Mouse (Mus musculus): ENCODE data around the gene Ano6. TPM values are rescaled to one million over a fixed set of nuclear protein-coding genes. Genes with fewer than 3 reads are reported as not detected.

Ano6 gene
- polyA plus RNA-seq, 1 experiment = 104 TPM

DNA sequence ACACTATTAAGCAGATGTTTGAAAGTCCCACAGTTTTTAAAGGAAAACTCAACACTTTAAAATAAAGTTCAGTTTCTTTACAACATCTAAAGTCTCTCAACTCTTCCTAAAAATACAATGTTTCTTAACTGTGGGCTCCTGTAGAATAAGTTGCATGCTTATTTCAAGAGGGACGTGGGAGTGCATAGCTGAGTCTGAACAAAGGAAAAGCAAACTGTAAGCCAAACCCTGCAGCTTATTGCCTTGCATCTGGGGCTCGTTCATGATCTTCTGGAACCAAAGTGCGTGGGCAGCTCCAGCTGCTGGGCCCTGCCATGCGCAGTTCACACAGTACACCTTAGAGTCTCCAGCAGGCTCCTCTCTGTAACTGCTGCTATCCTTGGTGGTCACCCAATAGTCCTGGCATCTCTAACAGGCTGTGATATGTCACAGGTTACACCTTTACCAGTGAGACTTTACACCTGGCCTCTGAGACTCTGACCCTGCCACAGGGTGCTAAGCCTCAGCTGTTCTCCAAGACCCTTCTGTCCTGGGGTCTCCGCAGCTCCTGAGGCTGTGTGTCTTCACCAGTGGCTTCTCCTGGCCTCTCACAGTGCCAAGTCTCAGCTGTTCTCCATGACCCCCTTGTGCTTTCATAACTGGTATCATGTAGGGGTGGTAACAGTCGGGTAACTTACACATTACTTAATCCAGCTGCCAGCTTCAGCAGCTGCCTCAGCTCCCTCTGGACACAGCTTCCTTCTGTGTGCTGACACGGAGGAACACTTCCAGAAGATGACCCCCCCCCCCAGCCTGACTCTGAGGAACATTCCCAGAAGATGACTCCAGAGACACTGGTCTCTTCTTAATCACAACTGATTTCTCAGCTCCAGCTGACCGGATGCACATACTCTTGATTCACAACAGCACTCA is 66.3 kb downstream of the Ano6 start:
- no peaks in the 10 kb centered on the region for H3K27me3 ChIP-seq (ENCODE audit: control insufficient read depth, insufficient read depth, low read length)
- no peaks in the 10 kb centered on the region for H3K36me3 ChIP-seq (ENCODE audit: control insufficient read depth, insufficient read depth, low read length)
- TF ChIP-seq CTCF (IDR thresholded peaks at IDR 0.05; ENCODE audit: borderline replicate concordance, control insufficient read depth, extremely low read depth, insufficient read depth, low read length, poor library complexity) (no peak), POLR2A (IDR thresholded peaks at IDR 0.05; ENCODE audit: control insufficient read depth, extremely low read depth, insufficient read depth, low read length, poor library complexity) (no peak)
- no peak overlapping the region for H3K4me3 ChIP-seq (ENCODE audit: control insufficient read depth, insufficient read depth, low read length)
- H3K4me1 ChIP-seq (replicated peaks; ENCODE audit: control insufficient read depth, insufficient read depth, low read length) = no peaks in the 10 kb centered on the region
- no peak overlapping the region for H3K27ac ChIP-seq (ENCODE audit: control insufficient read depth, insufficient read depth, low read length)
- 91% methylated on average over 8 of the region's 8 CpGs for WGBS
- DNase-seq = no peak

DNA sequence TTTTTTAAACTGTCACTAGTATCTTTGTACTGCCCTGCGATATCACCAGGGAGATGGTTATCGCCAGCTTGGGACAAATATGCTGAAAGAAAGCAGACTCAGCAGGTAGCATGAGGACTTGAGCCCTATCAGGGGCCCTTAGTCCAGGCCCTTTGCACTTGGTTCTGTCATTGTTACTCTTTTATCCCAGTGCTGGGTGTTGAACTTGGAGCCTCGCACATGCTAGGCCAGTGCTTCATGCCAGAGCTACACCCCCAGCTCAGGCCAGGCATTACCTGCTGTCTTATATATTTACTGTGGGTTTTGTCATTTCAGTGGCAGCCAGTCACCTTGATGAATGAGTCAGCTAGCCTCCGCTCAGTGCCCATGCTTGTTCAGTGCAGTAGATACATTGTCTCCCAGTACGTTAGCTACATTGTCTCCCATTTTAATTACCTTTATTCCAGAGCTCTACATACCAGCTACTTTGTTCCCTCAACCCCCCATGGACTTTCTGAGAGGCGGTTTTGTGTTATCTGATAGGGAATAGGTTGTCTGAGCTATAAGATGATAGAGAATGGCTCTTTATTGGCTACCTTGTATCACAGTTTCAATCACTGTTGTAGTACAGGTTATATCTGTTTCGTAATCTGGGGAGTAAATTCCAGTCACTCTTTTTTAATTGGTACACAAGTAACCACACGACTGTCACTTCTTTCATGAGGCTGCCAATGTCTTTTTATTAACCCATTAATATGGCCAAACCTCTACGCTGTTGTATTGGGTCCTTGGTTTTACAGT is 68.4 kb downstream of the Ano6 start:
- DNase-seq = no peak
- no peaks in the 10 kb centered on the region for H3K4me1 ChIP-seq (replicated peaks; ENCODE audit: control insufficient read depth, insufficient read depth, low read length)
- no peaks in the 10 kb centered on the region for H3K27me3 ChIP-seq (ENCODE audit: control insufficient read depth, insufficient read depth, low read length)
- TF ChIP-seq POLR2A (IDR thresholded peaks at IDR 0.05; ENCODE audit: control insufficient read depth, extremely low read depth, insufficient read depth, low read length, poor library complexity) (no peak), CTCF (IDR thresholded peaks at IDR 0.05; ENCODE audit: borderline replicate concordance, control insufficient read depth, extremely low read depth, insufficient read depth, low read length, poor library complexity) (no peak)
- 95% methylated on average over 9 of the region's 9 CpGs for WGBS
- H3K4me3 ChIP-seq (ENCODE audit: control insufficient read depth, insufficient read depth, low read length) = no peak overlapping the region
- peaks cover 4% of the 10 kb centered on the region for H3K36me3 ChIP-seq (ENCODE audit: control insufficient read depth, insufficient read depth, low read length)
- H3K27ac ChIP-seq (ENCODE audit: control insufficient read depth, insufficient read depth, low read length) = no peak overlapping the region

DNA sequence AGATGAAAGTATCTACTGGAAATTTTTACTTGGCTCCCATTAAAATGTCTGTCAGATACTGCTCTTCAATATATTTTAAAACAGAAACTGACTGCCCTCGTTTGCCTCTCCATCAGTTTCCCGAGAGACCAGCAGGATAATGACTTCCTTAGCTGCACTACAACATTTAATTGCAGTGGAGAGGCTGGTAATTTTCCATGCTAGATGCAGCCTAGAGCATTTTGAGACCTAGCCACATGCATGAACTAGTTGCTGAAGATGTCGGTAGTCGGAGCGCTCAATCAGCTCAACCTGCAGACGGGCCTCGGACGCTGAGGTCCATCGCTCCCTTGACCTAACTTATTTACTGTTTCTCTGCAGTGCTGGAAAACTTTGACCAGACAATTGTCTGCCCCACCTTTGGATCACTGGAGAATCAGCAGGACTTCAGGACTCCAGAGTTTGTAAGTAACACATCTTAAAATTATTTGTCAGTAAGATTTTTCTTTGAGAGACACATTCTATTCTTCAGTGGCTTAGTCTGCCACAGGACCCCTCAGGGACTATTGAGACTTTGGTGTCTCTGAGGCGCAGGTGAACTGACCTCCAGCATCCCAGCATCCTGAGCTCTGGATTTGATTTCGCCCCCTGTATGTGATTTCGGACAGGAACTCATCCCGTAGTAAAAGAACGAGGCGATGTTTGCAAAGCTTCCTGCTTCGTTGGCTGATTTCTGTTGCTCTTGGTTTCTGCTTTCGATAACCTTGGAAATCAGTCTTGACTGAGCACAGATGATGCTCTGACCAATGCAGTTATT is 73.4 kb downstream of the Ano6 start:
- Histone ChIP-seq H3K4me1 (replicated peaks; ENCODE audit: control insufficient read depth, insufficient read depth, low read length) (no peaks in the 10 kb centered on the region), H3K36me3 (ENCODE audit: control insufficient read depth, insufficient read depth, low read length) (peaks cover 28% of the 10 kb centered on the region), H3K27me3 (ENCODE audit: control insufficient read depth, insufficient read depth, low read length) (no peaks in the 10 kb centered on the region), H3K4me3 (ENCODE audit: control insufficient read depth, insufficient read depth, low read length) (no peak overlapping the region), H3K27ac (ENCODE audit: control insufficient read depth, insufficient read depth, low read length) (no peak overlapping the region)
- DNase-seq = no peak
- no peak for TF ChIP-seq CTCF (IDR thresholded peaks at IDR 0.05; ENCODE audit: borderline replicate concordance, control insufficient read depth, extremely low read depth, insufficient read depth, low read length, poor library complexity)
- no peak for TF ChIP-seq POLR2A (IDR thresholded peaks at IDR 0.05; ENCODE audit: control insufficient read depth, extremely low read depth, insufficient read depth, low read length, poor library complexity)
- 96% methylated on average over 17 of the region's 17 CpGs for WGBS

DNA sequence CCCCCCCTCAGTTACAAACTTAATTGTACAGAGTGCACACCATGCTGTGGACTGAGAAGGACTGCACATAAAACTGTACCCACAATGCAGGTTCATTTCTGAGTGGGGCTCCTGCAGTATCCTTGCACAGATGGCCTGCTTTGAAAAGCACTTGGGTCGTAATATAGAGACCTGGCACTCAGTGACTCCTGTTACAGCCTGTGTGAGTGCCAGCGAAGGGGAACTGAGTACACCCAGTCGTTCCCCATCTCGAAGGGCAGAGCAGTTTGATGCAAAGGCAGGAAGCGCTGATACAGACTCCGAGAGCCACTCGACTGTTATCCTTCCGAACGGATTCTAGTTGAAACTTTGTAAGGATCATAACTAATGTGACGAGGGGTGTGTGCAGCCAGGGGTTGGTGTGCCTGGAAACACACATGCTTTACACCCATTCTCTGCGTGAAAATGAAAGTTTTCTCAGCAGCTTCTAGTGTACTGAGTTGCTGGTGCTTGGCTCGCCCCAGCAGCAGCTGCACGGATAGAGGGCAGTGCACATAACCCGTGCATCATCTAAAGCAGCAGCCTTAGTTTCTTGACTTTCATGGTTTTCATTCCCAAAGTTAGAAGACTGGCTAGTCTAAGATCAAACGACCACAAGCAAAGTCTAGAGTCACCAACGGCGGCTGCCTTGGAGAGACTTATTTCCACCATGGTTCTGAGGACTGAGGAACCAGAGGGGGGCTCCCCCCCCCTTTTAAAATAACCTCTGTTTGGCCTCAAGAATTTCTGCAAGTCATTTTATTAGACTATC is 74.9 kb downstream of the Ano6 start:
- no peak for DNase-seq
- Histone ChIP-seq H3K4me1 (replicated peaks; ENCODE audit: control insufficient read depth, insufficient read depth, low read length) (no peaks in the 10 kb centered on the region), H3K27ac (ENCODE audit: control insufficient read depth, insufficient read depth, low read length) (no peak overlapping the region), H3K36me3 (ENCODE audit: control insufficient read depth, insufficient read depth, low read length) (peaks cover 28% of the 10 kb centered on the region), H3K27me3 (ENCODE audit: control insufficient read depth, insufficient read depth, low read length) (no peaks in the 10 kb centered on the region), H3K4me3 (ENCODE audit: control insufficient read depth, insufficient read depth, low read length) (no peak overlapping the region)
- no peak for TF ChIP-seq CTCF (IDR thresholded peaks at IDR 0.05; ENCODE audit: borderline replicate concordance, control insufficient read depth, extremely low read depth, insufficient read depth, low read length, poor library complexity)
- no peak for TF ChIP-seq POLR2A (IDR thresholded peaks at IDR 0.05; ENCODE audit: control insufficient read depth, extremely low read depth, insufficient read depth, low read length, poor library complexity)
- WGBS = 94% methylated on average over 17 of the region's 17 CpGs

DNA sequence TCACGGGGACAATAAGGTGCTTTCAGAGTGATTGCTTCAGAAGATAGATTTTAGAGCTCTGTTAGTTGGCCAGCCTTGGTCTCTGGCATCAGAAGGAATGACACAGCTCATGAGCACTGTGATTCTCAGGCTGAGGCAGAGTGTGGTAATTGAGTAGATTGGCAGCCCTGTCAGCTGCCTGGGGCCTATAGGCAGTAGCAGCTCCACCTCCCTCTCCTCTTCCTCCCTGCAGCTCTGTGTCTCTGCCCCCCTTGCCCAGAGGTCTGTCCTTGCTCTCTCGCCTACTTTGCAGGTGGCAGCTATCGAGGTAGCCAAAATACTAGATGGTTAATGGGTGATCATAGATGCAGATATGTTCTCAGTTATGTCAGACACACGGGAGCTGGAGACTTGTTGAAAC is 77.5 kb downstream of the Ano6 start:
- Histone ChIP-seq H3K4me1 (replicated peaks; ENCODE audit: control insufficient read depth, insufficient read depth, low read length) (peaks cover 6% of the 10 kb centered on the region), H3K27me3 (ENCODE audit: control insufficient read depth, insufficient read depth, low read length) (no peaks in the 10 kb centered on the region), H3K4me3 (ENCODE audit: control insufficient read depth, insufficient read depth, low read length) (no peak overlapping the region), H3K27ac (ENCODE audit: control insufficient read depth, insufficient read depth, low read length) (no peak overlapping the region), H3K36me3 (ENCODE audit: control insufficient read depth, insufficient read depth, low read length) (peaks cover 28% of the 10 kb centered on the region)
- no peak for DNase-seq
- 92% methylated on average over 4 of the region's 4 CpGs for WGBS
- TF ChIP-seq POLR2A (IDR thresholded peaks at IDR 0.05; ENCODE audit: control insufficient read depth, extremely low read depth, insufficient read depth, low read length, poor library complexity) = no peak
- TF ChIP-seq CTCF (IDR thresholded peaks at IDR 0.05; ENCODE audit: borderline replicate concordance, control insufficient read depth, extremely low read depth, insufficient read depth, low read length, poor library complexity) = no peak

All from thymus, adult 2 months (tissue).